Mouse (Mus musculus): Measurements from ENCODE around the gene Fancf. TPM values are rescaled to one million over a fixed set of nuclear protein-coding genes. Genes with fewer than 3 reads are reported as not detected.

Gene Fancf
- total and polyA plus RNA-seq, 3 experiments = 8.2 to 15.1 (median 10.0) TPM

GRCm38 (mm10) chr7:51840515-51840914, 21.6 kb downstream of the Fancf start:
- DNase-seq = no peak

GRCm38 (mm10) chr7:51831917-51832316, 30.1 kb downstream of the Fancf start:
- DNase-seq = peak; percentile 32

- DNase-seq = no peak
Measured at GRCm38 (mm10) chr7:51823562-51824338, 38.3 kb downstream of the Fancf start.

- no peak for DNase-seq
Measured at GRCm38 (mm10) chr7:51821467-51821866, 40.6 kb downstream of the Fancf start.

GRCm38 (mm10) chr7:51819891-51820290, 42.2 kb downstream of the Fancf start:
- no peak for DNase-seq

GRCm38 (mm10) chr7:51818251-51818974, 43.7 kb downstream of the Fancf start:
- peak; percentile 46 for DNase-seq

- no peak for DNase-seq
Measured at GRCm38 (mm10) chr7:51816283-51816839, 45.7 kb downstream of the Fancf start.

GRCm38 (mm10) chr7:51815473-51816282, 46.4 kb downstream of the Fancf start:
- DNase-seq = no peak

Other genes with a start within 250 kb of the Fancf start
- gene Slc17a6, start 240.3 kb downstream of the Fancf start, total RNA-seq (2021) = 1 to 10 TPM in 1 of 2 experiments, under 1 TPM in 1; 0.66 to 1.5 TPM
- gene Slc17a6, start 240.3 kb downstream of the Fancf start, polyA plus RNA-seq (2012; rRNA removed) = 0.03 TPM in 1 of 2 replicates, not detected in the other
- gene Gas2, start 252 bp downstream of the Fancf start, total RNA-seq (2021) = 10 to 100 TPM; 36.2 to 45.1 TPM
- 12.2 and 12.6 TPM in 2 replicates for gene Gas2, start 252 bp downstream of the Fancf start, polyA plus RNA-seq (2012; rRNA removed)
- 10 to 100 TPM; 23.0 to 26.7 TPM for gene Svip, start 143.8 kb upstream of the Fancf start, total RNA-seq (2021)
- 2.9 and 3.1 TPM in 2 replicates for gene Svip, start 143.8 kb upstream of the Fancf start, polyA plus RNA-seq (2012; rRNA removed)
- gene 1700015G11Rik, start 153.5 kb upstream of the Fancf start, total RNA-seq (2021) = not detected
- not detected in 2 replicates for gene 1700015G11Rik, start 153.5 kb upstream of the Fancf start, polyA plus RNA-seq (2012; rRNA removed)